Mouse (Mus musculus): ENCODE measurements around the gene Fto. TPM values are rescaled to one million over a fixed set of nuclear protein-coding genes. Genes with fewer than 3 reads are reported as not detected.

Gene Fto
- total RNA-seq, 2 experiments from 2014 or later, result 26.4 to 50.0 TPM

DNA sequence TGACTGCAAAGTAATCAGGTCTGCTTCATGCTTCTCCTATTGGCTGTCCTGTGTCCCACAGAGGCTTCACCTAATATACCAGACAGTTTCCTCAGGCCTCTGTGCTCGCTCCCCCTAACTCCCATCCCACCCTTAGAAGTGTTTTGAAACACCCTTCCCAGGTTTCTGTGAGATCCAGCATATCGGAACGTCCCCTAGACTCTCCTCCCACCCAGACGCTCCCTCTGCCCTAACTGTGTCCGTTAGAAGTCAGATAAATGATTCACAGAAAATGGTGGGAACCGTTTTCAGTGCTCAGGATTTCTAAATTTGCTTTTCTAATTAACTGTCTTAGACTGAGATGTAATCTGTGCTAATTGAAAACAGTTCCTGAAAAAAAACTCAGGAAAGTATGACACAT, 323.6 kb downstream of the Fto start:
- ATAC-seq (replicated peaks; ENCODE audit: poor library complexity), result no peak

DNA sequence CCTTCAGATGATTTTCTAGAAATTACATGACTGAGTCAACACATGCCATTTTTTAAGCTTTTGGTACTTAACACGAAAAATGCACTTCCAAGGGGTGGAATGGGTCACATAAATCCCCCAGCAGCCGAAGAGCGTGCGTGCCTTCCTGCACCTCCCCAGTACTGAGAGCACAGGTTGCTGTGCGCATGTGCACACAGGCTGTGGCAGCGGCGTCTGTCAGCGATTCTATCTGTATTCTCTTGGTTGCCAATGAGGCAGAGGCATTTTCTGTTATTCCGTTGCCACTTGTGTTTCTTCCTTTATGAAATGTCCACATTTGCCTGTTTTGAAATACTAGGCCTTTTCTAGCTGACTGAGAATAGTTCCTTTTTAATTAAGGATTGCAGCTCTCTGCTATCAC, 324.4 kb downstream of the Fto start:
- ATAC-seq (replicated peaks; ENCODE audit: poor library complexity), result no peak

DNA sequence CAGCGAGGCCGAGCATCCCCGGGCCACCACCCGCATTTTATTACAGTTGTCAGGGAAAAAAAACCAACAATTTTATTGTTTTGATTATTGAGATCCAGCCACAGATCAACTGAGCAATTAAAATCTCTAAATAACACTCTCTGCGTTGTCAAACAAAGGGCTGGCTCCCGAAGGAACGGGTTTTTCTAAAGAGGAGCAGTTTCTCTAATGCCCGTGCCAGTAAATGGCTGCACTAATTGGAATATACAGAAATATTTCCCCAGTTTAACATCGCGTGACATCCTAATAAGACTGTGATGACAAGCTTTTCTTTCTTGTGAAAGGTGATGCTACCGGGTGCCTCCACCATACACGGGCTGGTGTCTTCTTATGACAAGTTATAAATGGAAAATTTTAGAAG, 324.9 kb downstream of the Fto start:
- ATAC-seq (replicated peaks; ENCODE audit: poor library complexity), result no peak

DNA sequence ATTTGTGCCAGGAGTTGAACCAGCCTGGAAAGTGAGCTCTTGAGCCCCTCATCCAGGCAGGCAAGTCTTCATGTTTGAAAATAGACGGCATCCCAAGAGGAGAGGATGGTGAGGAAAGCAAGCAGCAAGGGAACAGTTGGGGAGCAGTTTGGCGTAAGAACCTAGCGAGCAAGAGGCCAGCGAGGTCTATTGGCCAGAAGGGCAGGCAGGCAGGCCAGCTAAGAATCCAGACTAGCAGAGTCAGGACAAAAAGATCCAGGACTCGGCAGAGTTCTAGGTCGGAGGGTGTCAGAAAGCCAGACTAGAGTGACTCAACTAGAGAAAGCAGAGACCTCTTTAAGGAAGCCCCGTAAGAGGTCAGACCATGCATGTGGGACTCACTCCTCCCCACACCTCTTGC, 327.1 kb downstream of the Fto start:
- no peak for ATAC-seq (replicated peaks; ENCODE audit: poor library complexity)

DNA sequence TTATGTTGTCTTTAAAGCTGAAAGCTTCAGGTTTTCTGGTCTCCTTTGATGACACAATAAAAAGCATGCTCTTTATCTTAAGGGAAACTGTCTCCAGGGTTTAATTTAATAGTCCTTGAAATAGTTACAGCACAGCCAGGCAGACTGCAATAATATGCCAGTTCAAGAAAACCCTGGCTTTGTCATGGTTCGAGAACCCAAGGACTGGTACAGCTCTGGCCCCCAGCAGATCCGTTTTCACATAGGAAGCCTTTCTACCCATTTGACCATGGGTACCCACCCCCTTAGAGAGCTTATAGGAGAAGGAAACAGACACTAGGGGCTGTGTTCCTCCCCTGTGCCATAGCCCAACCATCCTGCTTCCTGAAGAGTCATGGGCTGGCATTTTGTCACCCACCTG, 332.2 kb downstream of the Fto start:
- ATAC-seq (replicated peaks; ENCODE audit: poor library complexity), result no peak

DNA sequence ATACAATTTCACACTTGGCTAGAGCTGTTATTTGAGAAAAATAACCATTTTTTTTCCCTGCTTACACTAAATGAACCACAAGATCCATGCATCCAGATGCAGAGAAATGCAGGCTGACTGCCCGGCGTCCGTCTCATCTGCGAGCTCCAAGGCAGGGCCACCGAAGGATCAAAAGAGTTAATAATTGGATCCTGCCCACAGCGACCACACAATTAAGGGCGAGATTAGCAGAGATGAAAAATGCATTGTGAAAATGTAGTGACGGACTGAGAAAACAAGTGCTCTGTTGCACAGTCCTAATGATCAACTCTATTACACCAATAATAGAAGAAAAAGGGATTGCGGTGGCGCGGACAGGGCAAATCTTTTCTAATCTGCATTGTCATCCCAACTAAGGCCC, 334.6 kb downstream of the Fto start:
- no peak for ATAC-seq (replicated peaks; ENCODE audit: poor library complexity)

DNA sequence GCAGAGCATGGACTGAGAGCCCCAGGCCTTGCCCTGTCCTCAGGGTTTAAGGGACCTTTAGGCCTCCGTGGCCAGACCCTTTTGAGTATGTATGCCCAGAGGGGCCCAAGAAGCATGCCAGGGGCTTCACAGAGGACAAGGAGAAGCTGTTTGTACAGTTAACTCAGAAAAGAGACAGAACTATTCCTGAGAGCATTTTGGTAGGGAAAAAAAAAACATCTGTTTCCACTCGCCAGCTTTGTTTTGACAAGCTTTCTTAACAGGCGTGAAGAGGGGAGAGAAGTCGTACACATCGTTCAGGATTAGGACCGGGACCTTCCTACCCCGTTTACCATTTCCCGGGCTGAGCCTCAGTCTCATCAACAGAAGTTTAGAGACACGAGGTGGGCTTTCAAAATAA, 335.5 kb downstream of the Fto start:
- ATAC-seq (replicated peaks; ENCODE audit: poor library complexity), result no peak

DNA sequence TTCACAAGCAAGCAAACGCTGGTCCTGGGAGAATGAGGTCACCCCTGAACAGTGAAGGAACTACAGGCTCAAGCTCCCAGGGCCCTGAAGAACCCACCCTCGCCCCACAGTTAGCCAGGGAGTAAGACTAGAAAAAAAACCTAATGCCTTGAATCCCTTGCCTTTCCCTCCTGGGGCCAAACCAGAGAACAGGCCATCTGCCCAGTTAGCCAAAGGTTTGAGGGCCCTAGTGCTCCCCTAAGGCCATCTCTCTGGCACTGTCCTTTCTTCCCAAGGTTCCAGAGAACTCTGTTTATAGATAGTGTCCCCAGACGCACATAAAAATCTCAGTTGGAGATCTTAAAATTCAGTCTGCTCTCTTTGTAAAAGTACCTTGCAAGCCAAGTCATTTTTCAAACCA, 340.2 kb downstream of the Fto start:
- ATAC-seq (replicated peaks; ENCODE audit: poor library complexity), result no peak

DNA sequence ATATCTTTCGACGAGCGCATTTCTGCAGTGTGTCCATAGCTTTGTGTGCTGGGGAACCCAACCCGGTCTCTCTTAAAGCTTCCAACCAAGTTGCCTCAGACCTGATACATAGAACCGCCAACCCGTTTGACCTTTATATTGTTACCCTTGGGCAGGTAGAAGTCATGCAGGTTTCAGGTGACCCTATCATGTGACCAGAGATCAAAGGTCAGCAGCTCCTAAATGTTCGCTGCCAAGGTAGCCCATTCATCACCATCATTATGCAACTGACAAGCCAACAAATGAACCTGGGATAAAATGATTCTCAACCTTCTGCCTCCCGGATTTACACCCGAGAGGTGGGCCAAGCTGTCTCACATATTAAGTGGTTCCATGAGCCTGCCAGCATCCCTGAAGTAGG, 344.1 kb downstream of the Fto start:
- ATAC-seq (replicated peaks; ENCODE audit: poor library complexity), result no peak

DNA sequence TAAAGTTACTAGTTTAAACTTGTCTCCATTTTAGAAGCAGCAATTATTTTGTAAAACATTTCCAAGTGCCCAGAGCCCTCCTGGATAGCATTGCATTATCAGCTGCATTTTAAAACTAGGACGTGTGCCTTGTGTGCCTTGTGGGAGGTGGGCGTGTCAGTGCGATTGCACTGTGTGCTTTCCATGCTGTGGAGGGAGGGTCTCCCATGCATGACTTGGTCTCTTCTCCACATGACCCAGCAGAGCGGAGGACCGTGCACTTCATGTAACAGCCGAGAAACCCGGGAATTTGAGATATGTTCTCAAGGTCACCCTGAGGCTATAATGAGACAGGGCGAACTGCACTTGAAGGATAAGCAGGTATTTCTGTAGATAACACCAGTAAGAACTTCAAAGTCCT, 347.6 kb downstream of the Fto start:
- ATAC-seq (replicated peaks; ENCODE audit: poor library complexity), result no peak

DNA sequence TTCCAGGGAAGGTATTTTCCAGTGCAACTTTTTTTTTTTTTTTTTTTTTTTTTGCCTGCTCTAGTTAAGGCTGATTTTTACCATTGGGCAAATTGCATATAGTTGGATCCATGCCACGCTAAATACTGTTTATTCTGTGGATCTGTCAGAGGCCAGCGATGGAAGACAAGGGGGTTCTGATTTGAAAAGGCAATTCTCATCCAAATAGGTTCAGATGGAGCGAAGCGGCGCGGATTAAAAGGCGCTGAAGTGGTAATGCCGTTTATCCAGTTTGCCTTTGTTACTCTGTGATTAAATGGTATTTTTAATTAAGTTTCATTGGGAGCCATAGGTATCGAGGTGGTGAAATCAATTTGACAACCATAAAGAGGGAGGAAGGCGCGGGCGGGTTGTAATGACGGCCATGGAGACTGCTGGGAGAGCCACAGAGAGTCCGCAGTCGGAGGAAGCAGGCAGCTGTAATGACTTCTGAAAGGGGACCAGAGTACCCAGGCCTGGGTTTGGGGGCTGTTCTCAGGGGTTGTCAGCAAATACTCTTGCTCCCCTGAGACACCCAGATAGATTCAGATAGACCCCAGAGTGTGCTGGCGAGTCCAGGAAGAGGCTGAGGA, 356.2 kb downstream of the Fto start:
- no peak for ATAC-seq (replicated peaks; ENCODE audit: poor library complexity)

DNA sequence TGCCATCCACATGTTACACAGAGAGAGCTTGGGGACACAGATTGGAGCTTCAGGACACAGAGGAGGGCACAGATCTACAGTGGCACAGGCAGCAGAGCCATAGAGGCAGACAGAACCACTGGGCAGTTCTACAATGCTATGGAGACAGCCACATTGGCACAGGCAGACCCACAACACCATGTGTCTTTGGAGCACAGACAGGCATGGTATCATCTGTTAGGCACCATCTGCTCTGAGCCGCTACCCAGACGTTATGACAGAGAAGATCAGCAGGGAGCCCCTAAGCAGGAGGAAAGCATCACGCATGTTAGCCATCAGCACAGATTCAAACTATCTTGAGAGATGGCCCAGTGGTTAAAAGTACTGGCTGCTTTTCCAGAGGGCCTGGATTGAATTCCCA, 363.6 kb downstream of the Fto start:
- ATAC-seq (replicated peaks; ENCODE audit: poor library complexity), result no peak

DNA sequence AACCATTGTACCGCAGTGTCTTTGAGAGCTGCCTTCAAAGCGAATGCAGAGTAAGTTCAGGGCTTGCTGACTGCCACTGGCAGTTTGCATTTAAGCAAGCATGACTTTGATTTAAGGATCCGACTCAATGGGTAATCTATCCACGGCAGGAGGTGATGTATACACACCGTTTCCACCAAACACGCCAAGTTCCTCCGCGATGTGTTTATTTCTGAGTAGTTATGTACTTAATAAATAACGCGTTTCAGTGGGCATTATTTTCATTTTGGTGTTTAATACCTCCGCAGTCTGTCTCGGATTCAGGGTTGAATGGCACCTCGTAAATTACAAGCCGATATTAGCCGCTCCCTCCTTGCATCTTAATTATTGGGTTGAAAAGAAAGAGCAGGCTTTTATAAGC, 366.1 kb downstream of the Fto start:
- ATAC-seq (replicated peaks; ENCODE audit: poor library complexity), result no peak

DNA sequence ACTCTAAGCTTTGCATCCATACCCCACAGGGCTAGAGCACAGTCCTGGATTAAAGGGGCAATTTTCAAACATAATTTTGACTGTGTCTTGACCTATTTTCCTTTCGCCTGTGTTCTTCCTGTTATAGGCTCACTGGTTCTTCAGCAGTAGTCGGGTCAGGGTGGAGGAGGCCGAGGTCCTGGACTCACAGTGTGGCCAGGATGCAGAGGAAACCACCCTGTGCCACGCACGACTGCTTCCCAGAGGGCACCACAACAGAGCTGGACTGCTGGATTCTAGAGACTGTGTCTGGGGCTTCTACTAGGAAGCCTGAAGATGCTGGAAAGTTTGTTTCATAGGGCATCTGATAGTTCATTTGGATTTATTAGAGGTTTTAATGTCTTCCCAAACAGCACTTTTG, 366.8 kb downstream of the Fto start:
- ATAC-seq (replicated peaks; ENCODE audit: poor library complexity), result no peak

DNA sequence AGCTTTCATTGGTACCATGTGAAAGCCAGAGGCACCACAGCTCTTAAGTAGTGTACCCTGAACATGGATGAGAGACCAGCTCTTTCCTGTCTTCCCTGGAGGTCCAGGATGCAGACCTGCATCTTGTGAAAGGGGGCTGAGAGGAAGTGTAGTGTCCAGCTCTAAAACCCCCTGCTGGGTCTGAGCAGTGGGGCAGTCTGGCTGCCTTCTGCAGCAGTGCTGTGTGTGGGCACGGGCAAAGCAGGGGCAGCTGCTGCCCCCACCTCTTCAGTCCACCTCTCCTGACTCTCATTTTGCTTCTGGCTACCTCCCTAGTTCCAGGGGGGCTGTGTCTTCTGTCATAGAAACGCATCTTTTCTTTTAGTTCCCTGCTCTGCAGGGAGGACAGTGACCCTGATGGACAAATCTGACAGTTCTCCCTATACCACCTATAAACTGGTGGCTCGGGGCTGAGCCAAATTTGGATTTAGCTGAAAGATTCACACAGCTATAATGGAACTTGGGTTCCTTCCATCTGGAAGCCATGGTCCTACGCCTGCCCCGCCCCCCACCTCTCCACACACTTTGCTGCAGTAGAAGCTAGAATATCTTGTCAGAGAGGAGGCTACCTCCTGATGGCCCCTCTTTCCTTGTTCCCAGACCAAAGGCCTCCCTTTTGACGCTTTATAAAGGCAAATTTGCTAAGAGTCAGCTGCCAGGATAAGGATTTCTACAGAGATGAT, 371.4 kb downstream of the Fto start:
- no peak for ATAC-seq (replicated peaks; ENCODE audit: poor library complexity)

DNA sequence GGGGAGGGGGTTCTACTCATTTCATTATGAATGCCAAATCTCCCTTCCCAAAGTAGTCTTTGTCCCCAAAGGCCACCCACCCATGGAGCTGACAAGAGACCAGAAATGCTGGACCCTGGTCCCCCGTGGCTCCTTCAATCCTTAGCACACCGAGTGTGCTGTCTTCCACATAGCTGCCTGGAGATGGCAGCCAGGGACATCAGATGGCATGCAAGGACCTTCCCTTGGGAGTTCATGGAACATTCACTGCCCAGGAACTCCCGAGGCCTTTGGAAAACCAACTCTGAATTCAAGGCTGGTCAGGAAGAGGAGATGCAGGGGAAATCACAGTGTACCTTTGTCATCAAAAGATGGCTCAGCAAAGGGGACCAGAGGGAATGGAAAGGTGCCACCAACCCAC, 372.1 kb downstream of the Fto start:
- no peak for ATAC-seq (replicated peaks; ENCODE audit: poor library complexity)

DNA sequence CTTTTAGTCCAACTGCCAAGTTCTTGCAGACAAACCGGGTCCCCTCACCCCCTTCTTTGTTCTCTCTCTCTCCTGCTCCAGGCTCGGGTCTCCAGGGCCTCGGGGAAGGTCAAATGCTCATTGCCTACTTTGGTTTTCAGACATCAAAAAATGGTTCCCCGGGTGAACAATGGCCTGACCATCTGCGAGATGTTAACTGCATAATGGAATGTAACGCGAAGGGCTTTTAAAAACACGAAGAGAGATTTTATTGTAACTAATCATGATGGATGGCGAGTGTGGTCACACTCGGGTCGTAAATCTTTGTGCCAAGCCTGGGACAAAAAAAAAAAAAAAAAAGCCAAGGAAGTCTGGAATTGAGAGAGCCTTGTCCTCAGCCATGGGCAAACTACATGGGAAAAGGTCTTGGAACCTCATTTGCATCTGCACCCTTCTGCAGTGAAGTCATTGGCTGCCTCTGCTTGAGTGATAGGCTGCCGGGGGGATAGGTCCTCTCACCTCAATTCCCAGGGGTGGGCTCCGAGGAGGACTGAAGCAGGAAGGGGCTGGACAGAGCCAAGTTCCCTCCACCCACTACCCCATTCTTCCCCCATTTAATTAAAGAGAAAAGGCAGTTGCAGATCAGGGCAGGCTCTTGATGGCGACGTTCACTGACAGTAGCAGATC, 378.9 kb downstream of the Fto start:
- ATAC-seq (replicated peaks; ENCODE audit: poor library complexity), result no peak

DNA sequence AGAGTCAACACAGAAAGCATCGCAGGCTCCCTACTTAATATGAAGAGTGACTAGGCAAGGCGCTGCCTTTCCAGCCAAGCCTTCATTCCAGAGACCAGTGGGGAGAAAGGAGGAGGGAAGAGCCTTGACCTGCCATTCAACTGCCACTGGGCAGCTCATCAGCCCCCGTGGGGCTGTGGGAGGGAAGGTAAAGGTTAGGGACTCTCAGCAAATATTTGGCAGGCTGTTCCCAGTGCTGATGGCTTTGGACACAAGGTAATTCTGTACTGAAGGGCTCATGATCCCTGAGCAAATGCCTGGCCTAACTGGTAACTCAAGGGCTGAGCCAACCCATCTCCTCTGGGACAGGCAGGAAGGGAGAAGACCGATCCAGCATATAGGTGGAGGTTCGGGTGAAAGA, 393.2 kb downstream of the Fto start:
- ATAC-seq (replicated peaks; ENCODE audit: poor library complexity), result no peak

DNA sequence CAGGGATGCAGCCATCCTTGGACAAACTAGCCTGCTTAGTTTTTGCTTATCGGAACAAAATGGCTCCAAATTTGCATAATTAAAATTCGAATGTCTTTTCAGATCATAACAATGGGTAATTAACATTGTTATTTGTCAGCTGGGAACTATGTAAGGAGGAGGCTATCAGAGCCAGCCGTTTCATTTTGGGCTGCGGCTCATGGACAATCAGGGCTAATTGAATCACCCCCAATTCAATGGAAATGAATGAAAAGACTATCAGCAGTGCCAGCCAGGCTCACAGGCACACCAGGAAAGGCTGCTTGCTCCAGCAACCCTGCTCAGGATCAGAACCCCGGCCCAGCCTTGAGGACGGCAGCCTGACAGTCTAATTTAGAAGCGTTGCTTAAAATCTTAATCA, 395.3 kb downstream of the Fto start:
- ATAC-seq (replicated peaks; ENCODE audit: poor library complexity), result no peak

DNA sequence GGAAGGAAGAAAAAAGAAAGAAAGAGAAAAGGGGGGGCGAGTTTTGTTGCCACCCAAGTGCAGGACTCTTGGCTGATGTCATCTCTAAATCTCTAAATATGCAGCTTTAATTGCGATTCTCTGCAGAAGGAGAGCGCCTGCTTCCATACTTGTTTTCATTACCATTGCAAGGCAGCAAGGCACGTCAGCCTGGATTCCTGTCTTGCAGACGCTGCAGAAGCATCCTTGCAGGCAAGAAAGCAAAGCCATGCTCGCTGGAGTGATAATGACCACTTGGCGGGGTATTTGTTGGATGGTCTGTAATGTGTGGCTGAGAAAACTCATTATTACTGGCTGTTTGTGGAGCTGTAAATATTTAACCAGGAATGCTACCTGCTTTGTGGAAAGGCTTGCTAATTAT, 396.4 kb downstream of the Fto start:
- ATAC-seq (replicated peaks; ENCODE audit: poor library complexity), result no peak

DNA sequence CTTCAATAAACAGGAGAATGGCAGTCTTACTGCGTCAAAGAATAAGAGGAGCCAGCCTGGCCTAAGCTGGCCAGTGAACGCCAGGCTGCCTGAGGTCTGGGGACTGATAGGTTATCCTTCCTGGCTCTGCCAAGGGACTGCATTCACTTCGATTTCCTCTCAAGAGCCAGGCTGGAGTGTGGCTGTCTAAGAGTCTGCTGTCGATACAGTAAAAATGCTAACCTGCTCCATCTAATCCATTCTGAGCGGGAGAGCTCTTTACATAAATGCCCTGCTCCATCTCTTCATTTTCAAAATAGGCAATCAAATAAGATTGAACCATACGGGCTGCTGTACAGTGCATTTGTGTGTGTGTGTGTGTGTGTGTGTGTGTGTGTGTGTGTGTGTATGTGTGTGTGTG, 397.9 kb downstream of the Fto start:
- no peak for ATAC-seq (replicated peaks; ENCODE audit: poor library complexity)

DNA sequence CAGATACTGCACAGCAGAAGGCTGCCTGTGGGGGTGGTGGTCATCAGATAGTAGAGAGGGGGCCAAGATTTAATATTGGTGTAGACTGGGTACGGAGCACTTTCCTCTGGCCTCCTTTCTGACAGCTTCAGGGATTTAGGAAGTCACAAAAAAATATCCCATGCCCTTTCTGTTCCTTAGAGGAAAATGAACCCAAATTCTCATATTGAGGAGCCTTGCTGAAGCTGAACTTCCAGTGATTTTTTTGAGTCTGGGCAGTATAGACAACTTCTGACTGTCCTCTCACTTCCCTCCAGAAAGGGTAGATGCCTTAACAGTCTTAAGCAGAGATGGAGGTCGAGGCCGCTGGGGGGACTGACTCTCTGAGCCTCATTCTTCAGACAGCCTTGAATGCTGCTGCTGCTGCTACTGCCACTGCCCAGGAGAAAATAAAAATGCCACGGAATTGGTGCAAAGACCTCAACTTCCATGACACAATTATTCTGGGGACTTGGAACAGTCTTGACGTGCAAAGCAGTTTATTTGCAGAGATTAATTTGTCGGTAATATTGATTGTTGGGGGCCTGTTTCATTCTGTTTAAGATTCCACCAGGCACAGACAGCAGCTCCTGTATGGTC, 398.8 kb downstream of the Fto start:
- no peak for ATAC-seq (replicated peaks; ENCODE audit: poor library complexity)

All from megakaryocyte progenitor cell, adult 5-6 weeks (primary cell).